Mouse (Mus musculus): ENCODE data around the gene Clk1.

Gene Clk1

DNA sequence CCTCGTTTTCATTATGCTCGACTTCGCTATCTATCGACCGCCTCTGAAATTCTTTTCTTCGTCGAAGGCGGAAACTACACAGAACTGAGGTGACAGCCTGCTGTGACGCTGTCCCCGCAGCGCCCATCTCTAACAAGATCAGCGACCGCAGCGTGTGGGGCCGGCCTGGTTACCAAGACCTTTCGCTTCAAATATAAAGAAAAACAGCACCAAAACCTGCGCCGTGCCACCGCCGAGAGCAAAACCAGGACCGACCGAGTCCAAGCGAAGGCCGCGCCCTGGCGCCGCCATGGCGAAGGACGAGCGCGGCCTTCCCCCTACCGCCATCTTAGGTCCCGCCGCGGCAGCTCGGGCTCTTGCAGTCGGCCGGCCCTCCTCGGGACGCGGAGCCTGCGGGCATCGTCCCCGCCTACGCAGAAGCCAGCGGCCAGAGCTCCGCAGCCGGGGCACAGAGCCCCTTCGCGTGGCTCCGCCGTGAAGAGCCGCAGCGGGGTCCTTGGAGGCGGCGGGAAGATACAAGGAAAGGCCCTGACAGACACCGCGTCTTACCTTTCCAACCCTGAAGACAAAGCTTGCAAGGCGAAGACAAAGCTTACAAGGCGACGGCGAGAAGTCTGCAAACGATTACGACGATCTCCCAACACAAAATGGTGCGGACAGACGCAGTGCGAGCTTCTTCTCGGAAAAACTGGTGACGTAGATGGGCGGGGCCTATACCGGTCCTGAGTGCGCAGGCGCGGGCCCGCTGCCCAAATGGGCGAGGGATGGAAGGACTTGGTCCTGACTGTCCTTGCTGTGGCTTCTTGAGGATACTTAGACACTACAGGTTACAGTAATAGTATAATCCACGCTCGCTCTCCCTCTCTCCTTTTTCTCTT is at the start of gene Clk1:
Gene Clk1 (minus strand): TSS at position 696 of the 878 bp plus-strand sequence.
- DNase-seq (ENCODE audit: low spot score), result peak; percentile 96

DNA sequence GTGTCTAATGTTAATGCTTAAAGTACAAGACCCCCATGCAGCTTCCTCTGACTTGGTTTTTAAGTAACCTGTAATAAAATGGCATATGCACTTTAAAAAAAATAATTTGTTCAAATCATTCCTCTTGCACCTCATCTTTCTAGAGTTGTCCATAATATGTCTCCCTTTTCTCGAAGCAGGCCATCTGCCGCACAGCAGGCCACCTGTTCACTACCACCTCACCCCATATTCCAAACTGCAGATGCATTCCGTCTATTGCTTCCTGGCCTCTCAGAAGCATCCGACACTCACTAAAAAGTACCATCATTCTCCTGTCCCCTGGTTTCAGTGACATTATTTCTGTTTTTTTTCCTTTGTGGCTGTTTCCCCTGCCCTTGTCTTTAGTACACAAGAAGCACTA is 41.7 kb upstream of the Clk1 start:
- no peak for DNase-seq (ENCODE audit: low spot score)

DNA sequence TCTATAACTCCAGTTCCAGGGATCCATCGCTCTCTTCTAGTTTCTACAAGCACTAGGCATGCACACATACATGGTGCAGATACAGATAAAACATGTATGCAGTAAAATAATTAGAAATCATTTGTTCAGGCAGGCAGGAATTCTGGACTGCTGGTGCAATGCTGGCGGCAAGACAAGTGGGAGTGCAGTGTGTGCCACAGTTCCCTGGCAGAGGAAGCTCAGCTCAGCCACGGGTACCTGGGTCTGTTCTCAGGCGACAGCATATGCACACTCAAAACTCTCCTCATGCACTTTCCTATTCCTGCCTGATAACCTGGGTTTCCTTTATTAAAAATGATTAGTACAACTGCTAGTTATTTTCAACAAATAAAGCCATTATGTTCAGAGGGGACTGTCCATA is 41.2 kb upstream of the Clk1 start:
- no peak for DNase-seq (ENCODE audit: low spot score)

DNA sequence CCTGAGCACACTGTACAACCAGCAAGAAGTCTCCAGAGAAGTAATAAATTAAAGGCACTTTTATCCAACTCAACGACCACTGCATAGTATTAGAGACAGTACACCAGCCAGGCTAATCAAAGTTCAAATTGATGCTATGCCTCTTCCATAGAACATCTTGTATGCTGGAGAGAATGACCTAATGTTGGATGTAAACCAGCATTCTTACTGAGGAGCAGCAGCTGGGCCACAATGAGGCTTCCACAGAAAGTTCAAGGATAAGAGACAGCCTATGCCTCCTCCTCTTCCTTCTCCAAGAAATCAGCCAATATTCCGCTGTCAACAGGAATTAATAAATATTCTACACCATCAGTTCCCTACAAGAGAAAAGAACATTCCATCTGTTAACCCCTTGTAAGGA is 40.1 kb upstream of the Clk1 start:
- no peak for DNase-seq (ENCODE audit: low spot score)

DNA sequence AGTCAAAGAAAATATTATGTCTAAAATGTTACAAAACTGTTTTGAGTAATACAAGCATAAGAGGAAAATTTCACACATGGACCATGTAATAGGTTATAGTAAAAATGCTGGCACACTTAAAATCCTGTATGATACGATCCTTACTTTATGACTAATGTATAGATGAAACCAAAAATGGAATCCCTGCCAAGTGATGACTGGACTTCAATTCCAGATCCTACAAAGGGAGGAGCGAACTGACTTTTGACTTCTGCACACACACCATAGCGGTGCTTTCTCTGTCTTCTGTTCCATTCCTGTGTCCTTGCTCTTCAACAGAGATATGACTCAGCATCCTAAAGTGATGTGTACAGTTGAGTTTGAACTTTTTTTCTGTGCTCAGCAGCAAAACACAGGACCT is 36.7 kb upstream of the Clk1 start:
- no peak for DNase-seq (ENCODE audit: low spot score)

DNA sequence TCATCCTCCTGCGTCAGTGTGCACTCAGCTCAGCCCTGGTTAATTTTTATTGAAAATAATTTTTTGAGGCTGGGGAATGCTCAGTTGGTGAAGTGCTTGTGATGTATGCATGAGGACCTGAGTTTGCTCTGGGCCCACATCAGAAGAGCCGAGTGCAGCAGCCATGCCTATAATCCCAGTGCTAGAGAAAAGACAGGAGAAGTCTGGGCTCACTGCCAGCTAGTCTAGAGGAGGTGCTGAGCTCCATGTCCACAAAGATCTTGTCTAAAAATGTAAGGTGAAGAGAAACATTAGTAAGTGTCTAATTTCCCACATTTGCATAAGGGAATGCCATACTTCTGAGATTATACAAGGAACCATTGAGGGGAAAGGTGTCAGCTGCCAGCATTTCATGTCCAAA is 35.0 kb upstream of the Clk1 start:
- DNase-seq (ENCODE audit: low spot score), result no peak

DNA sequence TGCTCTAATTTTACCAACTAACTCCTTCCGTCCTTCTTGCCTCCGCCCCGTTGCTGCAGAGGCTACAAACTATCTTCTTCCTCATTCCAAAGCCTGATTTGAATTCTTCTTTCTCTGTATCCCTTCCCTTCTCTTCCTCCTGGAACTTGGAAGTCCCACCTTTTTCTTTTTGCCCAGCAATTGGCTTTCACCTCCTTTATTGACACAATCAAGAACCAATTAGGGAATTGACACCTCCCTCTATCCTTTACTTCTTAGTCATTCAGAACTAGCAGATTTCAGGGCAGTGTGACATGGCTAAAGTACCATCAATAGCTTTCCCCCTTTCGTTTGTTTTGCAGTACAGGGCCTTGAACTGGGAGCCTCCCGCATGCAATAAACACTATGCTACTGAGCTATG is 34.3 kb upstream of the Clk1 start:
- DNase-seq (ENCODE audit: low spot score), result no peak

DNA sequence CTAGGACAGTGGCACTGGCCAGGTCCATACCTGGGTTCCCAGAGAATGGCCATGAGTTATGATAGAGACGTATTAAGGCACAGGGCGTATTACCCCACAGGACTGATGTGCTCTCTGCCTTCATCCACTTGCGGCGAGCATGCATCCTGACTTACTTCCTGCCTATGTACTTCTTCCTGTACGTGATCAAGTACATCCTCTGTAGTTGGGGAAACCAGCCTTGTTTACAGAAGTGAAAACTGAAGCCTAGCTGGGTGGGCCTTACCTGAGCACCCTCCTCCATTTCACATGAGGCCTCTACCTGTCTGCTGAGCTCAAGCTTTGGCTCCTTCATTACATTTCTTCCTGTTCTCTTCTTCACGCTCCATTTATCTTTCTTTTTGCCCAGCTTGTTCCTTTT is 30.4 kb upstream of the Clk1 start:
- DNase-seq (ENCODE audit: low spot score), result no peak

DNA sequence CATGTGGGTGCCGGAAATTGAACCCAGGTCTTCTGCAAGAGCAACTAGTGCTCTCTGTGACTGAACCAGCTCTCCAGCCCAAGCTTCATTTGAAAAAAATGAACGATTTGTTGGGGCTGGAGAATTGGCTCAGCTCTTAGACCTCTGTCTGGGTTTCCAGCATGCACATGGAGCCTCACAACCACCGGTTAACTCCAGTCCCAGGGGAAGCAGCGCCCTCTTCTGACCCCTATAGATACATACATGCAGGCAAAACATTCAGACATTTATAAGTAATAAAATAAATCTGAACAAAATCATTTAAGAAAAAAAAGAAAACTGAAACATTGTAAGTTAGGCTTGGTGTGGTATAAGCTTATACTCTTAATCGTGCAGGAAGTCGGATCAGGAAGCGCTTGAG is 24.5 kb upstream of the Clk1 start:
- DNase-seq (ENCODE audit: low spot score), result no peak

DNA sequence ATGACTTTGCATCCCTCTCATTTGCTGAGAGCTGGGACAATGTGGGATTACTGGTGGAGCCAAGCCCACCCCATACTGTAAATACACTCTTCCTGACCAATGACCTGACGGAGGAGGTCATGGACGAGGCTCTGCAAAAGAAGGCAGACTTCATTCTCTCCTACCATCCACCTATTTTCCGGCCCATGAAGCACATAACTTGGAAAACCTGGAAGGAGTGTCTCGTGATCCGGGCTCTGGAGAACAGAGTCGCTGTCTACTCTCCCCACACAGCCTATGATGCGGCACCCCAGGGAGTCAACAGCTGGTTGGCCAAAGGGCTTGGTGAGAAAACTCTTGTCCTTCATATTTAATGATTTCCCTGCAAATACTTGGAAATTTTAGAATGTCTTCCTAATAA is 23.9 kb upstream of the Clk1 start:
- no peak for DNase-seq (ENCODE audit: low spot score)

DNA sequence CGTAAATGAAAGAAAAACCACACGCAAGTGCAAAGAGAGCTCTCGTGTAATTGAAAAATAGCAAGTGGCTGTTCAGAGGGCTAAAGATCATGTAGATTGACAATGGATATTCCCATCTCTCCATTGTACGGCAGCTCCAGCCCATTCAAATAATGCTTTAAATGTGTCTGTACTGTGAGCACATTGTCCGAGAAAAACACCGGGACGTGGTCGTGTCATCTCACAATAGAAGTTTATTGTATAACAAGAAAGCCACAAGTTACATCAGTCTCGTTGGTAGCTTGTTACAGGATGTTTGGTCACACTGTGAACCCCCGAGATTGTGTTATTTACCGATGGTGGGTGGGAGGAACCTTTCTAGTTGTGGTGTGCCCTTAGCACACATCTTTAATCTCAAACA is 22.0 kb upstream of the Clk1 start:
- DNase-seq (ENCODE audit: low spot score), result no peak

DNA sequence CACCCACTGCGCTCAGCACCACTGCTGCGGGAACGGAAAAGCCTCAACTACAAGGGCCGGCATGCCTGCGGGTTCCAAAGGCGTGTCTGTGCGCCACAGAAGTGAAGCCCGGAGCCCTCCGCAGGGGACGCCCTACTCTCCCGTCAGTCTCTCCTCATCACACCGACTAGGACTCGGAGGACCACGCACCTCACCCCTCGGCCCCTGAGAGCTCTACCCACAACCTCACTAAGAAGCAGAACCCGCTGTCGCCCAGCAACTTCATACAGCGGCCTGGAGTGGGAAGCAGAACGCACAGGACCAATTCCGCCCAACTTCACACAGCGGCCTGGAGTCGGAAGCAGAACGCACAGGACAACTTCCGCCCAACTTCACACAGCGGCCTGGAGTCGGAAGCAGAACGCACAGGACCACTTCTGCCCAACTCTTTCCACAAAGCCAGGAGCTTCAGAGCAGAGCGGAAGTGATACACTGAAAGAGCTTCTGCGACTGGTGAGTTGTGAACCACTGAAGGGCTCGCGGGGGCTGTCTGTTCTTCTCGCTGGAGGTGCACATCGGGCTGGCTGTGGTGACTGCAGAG is 21.4 kb upstream of the Clk1 start, which contains the start of the genes Nif3l1 and Ppil3:
Gene Nif3l1 (plus strand): TSS at position 9 of the 580 bp plus-strand sequence.
Gene Ppil3 (minus strand): TSS at position 344 of the 580 bp plus-strand sequence.
- peak; percentile 91 for DNase-seq (ENCODE audit: low spot score)

DNA sequence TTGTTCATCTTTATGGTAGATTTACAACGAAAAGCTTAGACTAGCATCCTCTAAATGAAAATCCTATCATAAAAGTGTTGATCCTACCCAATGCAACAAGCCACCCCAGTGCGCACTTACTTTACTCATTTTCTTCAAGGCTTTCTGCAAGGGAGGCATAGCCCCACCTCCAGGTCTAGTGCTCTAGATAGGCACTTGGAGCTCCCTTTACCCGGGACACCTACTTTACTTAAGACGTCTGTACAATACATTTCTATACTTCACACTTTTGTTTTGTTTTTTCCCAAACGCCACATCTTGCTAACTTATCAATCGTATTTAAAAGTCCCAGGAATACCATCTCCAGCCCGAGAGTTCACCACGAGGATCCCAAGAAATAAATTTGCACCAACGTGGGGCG is 20.8 kb upstream of the Clk1 start:
- DNase-seq (ENCODE audit: low spot score), result peak; percentile 31

DNA sequence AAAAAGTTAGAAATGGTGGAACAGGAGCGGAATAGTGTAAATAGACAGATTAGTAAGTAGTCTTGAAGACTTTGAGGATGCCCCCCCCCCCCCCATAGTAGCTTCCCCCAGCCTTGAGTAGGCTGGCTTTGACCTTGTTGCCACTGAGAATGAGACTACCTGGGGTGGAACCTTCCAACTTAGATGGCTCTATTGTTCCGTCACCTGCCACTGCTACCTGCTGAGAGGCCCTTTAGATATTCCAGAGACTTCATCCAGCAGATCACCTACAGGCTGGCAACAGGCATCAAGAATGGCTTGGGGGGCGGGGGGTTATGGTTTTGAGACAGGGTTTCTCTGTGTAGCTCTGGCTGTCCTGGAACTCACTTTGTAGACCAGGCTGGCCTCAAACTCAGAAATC is 685 bp upstream of the Clk1 start:
- no peak for DNase-seq (ENCODE audit: low spot score)

DNA sequence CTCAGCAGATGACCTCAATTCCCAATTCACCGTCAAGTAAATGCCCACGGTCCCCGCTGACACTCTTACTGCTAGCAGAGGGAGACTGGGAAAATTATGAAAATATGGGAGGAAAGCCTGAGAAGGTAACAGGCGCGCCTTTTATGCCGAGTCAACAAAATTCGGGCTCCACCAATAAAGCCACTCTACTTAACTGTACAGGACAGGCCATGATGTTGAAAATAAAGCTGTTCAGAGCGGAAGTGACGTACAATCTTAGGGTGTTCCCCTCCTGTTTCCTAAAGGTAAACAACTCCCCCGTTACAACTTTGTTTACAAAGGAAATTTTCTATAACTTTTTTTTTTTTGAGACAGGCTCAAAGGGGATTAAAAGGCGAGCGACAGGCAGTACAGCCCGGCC is 987 bp downstream of the Clk1 start:
- peak; percentile 80 for DNase-seq (ENCODE audit: low spot score)

DNA sequence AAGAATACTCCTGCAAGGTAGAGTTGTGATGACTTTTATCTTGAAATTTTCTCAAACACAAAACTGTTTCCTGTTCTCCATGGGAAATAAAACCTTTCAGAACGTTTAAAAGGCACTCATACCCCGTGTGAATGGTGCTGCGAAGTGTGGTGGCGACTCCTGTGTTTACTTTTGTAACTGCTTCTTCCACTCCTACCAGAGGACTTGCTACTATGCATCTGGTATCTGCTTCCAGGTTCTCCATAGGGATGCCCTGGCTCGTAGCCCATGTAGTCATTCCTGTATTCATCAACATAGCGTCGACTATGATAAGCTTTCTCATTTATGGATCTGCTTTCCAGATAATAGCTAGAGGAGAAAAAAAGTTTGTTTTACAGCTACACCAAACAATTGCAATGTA is 2.9 kb downstream of the Clk1 start:
- no peak for DNase-seq (ENCODE audit: low spot score)

DNA sequence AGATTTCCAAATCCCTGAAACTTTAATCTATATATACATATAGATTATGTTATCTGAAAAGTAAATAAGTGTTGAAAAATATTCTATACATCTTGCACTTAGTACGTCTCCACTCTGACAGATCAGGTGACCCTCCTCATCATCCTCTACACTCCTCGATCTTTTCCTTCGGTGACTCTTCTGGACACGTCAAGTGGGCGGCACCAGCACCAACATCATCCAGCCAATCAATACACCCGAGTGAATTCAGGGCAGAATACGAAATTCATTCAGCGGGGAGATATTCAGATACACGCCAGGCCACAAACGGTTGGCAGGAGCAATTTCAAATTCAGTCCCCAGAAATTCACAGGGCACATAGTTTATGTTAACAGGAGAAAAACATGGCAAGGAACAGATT is 3.8 kb downstream of the Clk1 start:
- DNase-seq (ENCODE audit: low spot score), result no peak

DNA sequence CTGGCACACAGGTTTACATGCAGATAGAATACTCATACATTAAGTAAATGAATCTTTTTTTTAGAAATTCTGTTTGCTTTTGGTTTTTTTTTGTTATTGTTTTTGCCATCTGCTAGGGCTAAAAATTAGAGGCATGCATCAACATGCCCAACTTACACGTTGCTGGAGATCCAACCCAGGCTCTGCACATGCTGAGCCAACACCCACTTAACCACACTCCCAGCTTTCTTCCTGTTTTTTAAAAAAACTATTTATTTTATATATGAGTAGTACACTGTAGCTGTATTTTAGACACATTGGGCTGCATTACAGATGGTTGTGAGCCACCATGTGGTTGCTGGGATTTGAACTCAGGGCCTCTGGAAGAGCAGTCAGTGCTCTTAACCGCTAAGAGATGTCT is 7.8 kb downstream of the Clk1 start:
- DNase-seq (ENCODE audit: low spot score), result no peak

DNA sequence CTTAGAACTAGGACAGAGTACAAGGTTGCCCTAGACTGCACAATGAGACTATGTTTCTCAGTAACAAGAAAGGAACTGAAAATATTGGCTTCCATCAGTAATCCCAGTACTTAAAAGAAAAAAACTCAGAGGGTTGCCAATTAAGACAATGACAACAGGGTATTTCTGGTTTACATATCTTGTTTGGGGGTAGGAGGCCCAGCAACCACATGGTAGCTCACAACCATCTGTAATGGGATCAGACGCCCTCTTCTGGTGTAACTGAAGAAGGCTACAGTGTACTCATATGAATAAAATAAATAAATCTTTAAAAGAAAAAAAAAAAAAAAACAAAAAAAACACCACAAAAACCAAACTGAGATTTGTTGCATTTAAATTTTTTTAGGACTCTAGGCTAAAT is 8.4 kb downstream of the Clk1 start:
- no peak for DNase-seq (ENCODE audit: low spot score)

DNA sequence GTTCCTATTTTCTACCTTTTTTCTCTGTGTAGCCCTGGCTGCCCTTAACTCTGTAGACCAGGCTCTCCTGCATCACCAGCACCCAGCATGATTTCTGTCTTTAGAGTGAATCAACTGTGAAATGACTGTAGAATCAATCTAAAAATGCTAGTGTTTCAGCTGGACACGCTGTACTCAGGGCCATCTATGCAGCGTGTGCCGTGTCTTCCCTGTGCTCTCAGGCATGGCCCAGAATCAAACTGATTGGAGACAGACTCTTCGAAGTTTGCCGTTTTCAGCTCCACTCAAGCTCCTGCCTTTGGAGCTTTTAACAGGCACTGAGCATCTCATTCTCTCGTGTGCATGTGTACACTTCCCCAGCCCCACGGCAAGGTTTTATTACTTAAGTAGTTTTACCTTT is 13.1 kb downstream of the Clk1 start:
- no peak for DNase-seq (ENCODE audit: low spot score)

DNA sequence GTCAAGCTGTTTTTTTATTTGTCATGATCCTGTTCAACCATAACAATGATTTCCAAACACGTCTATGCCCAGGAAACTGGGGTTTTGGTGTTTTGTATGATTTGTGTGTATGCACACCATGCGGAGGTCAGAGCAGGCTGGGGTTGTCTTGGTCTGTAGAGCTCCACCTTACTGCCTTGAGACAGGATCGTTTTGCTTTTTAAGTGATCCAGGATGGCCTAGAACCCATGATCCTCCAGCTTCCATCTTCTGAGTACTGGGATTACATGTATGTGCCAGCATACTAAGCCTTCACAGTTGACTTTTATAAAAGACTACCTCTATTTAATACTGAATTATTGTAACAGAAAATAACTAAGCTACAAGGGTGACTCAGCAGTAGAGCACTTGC is 13.7 kb downstream of the Clk1 start:
- DNase-seq (ENCODE audit: low spot score), result no peak

DNA sequence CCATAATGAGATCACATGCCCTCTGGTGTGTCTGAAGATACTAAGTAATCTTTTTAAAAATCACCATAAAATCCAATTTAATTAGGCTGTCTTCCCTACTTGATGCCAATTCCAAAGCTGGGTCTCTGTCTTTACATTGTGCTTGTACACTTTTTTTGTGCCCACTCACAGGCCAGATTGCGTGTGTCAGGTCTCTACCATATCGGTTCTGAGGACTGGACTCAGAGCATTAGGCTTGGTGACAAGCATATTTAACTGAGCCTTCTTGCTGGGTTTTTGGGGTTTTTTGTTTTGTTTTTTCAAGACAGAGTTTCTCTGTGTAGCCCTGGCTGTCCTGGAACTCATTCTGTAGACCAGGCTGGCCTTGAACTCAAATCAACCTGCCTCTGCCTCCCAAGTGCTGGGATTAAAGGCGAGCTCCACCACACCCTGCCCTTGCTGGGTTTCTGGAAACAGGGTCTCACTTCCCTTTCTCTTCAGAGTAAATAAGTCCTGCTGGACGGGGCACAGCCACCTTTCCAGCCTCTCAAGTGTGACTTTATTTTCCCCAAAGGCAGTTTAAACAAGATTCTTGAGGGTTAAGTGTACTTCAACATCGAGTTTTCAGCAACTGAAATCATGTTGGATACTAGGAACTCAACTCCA is 14.2 kb downstream of the Clk1 start:
- no peak for DNase-seq (ENCODE audit: low spot score)

DNA sequence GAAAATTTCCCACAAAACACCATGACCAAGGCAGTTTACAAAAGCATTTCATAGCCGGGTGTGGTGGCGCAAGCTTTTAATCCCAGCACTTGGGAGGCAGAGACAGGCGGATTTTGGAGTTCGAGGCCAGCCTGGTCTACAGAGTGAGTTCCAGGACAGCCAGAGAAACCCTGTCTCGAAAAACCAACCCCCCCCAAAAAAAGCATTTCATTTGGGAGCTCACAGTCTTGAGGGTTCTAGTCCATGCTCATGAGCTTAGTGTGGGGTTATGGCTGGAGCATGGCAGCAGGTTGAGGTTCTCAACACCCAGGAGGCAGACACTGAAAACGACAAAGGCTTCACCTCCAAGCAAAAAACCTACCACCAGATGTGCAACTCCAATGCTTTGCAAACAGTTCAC is 15.7 kb downstream of the Clk1 start:
- no peak for DNase-seq (ENCODE audit: low spot score)

All from embryo, embryonic 10.5 days (tissue).